Mouse (Mus musculus) liver, adult 2 months (tissue): Measurements from ENCODE around the gene Uchl1.

Experiments
- CTCF ChIP-seq: fragments of 200-500 bp; IDR thresholded peaks from 2 replicates; pipeline ENCODE4 v1.5.1; 2011; ENCODE audit warnings: low read depth, low read length, control low read depth
- POLR2A ChIP-seq: fragments of 200-500 bp; IDR thresholded peaks from 2 replicates; pipeline ENCODE4 v1.6.1; 2011; ENCODE audit warnings: low read length, control low read depth; ENCODE audit not compliant: insufficient read depth; ENCODE audit errors: extremely low read depth

GRCm38 (mm10) chr5:66676457-66677117 lies 696 bp downstream of the Uchl1 start:
- TF ChIP-seq POLR2A, result no peak
- TF ChIP-seq CTCF, result no peak
